ENCODE assay signal across 22 mouse cellular contexts in the genomic region with DNA sequence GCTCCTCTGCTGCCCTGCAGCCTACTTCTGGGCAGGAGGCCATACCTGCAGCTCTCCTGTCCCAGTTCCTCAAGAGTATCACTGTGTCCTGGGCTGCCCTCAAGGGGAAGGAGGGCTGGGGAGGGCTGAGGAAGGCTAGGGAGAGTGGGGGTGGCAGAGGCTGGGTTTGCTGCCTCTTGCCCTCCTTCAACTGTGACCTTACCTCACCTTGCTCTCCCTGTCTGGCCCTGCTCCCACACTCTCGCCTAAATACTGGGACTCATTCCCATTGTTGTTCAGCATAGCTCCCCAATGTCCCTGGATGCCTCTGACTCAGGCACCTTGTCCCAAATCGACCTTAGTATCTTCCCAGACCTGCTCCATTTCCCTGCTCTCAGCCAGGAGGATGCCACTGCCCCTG. TPM values are rescaled to one million over a fixed set of nuclear protein-coding genes. Genes with fewer than 3 reads are reported as not detected.
DNase-seq lines count a peak whose midpoint lies in the region; ATAC-seq and TF ChIP-seq lines count a peak whose summit lies in the region.
"Had no signal": no experiment of that assay in that cellular context is flagged by ENCODE, and none has a peak within 500 bp of the region (broad histone marks: within the 10 kb centered on the region; RNA-seq: fewer than 3 reads in every experiment).

No protein-coding gene starts in this region.

- no peak for ATAC-seq in intestine, embryonic 16.5 days
- ATAC-seq in intestine, postnatal 0 days, result no peak
- ATAC-seq in lung, postnatal 0 days, result no peak
- ATAC-seq: activated CD4-positive, CD25-positive, alpha-beta regulatory T cell, adult 4 months; forebrain, embryonic 15.5 days; hindbrain, embryonic 16.5 days had no signal

- no peak overlapping the region for H3K4me2 ChIP-seq in intestine, embryonic 16.5 days (ENCODE audit: low read depth, low read length)
- H3K4me2 ChIP-seq in intestine, postnatal 0 days (replicated peaks; ENCODE audit: low read depth), result no peak overlapping the region
- no peak overlapping the region for H3K4me2 ChIP-seq in lung, postnatal 0 days (replicated peaks; ENCODE audit: low read depth, low read length)
- H3K4me2 ChIP-seq: forebrain, embryonic 15.5 days; heart, embryonic 15.5 days; limb, embryonic 12.5 days; liver, embryonic 15.5 days had no signal

- 0 out of 2 replicates have a peak, but pooled peaks cover 6% of the 10 kb centered on the region for H3K4me1 ChIP-seq in intestine, embryonic 16.5 days (ENCODE audit: control insufficient read depth, insufficient read depth, low read length)
- H3K4me1 ChIP-seq in intestine, postnatal 0 days (replicated peaks; ENCODE audit: control insufficient read depth, insufficient read depth, low read length), result no peaks in the 10 kb centered on the region
- no peaks in the 10 kb centered on the region for H3K4me1 ChIP-seq in lung, postnatal 0 days (ENCODE audit: insufficient read depth, low read depth, low read length)
- H3K4me1 ChIP-seq: forebrain, embryonic 15.5 days; heart, embryonic 15.5 days; limb, embryonic 12.5 days had no signal

- H3K9me3 ChIP-seq in intestine, embryonic 16.5 days (ENCODE audit: control insufficient read depth, low read length), result no peaks in the 10 kb centered on the region
- H3K9me3 ChIP-seq in intestine, postnatal 0 days (ENCODE audit: control insufficient read depth), result no peaks in the 10 kb centered on the region
- H3K9me3 ChIP-seq in lung, postnatal 0 days (ENCODE audit: low read length), result no peaks in the 10 kb centered on the region
- H3K9me3 ChIP-seq: forebrain, embryonic 15.5 days; heart, embryonic 15.5 days; limb, embryonic 12.5 days; liver, embryonic 15.5 days had no signal

- no peak for TF ChIP-seq EP300 in lung, postnatal 0 days (IDR thresholded peaks at IDR 0.05)

- no peaks in the 10 kb centered on the region for H3K27me3 ChIP-seq in intestine, embryonic 16.5 days (replicated peaks; ENCODE audit: control insufficient read depth, insufficient read depth, low read length)
- H3K27me3 ChIP-seq in intestine, postnatal 0 days (replicated peaks; ENCODE audit: control insufficient read depth, insufficient read depth, low read length), result no peaks in the 10 kb centered on the region
- H3K27me3 ChIP-seq in lung, postnatal 0 days (replicated peaks; ENCODE audit: insufficient read depth, low read length), result no peaks in the 10 kb centered on the region
- H3K27me3 ChIP-seq: forebrain, embryonic 15.5 days; heart, embryonic 15.5 days; liver, embryonic 15.5 days had no signal

- no peaks in the 10 kb centered on the region for H3K36me3 ChIP-seq in intestine, embryonic 16.5 days (ENCODE audit: control insufficient read depth, insufficient read depth, low read length)
- H3K36me3 ChIP-seq in intestine, postnatal 0 days (ENCODE audit: control insufficient read depth, insufficient read depth), result no peaks in the 10 kb centered on the region
- H3K36me3 ChIP-seq in lung, postnatal 0 days (ENCODE audit: insufficient read depth, low read length), result no peaks in the 10 kb centered on the region
- H3K36me3 ChIP-seq: forebrain, embryonic 15.5 days; heart, embryonic 15.5 days; limb, embryonic 12.5 days; liver, embryonic 15.5 days had no signal

- no peak overlapping the region for H3K27ac ChIP-seq in intestine, embryonic 16.5 days (ENCODE audit: low read length)
- no peak overlapping the region for H3K27ac ChIP-seq in intestine, postnatal 0 days (ENCODE audit: low read depth, low read length)
- H3K27ac ChIP-seq in lung, postnatal 0 days (ENCODE audit: low read length), result no peak overlapping the region
- H3K27ac ChIP-seq: forebrain, embryonic 15.5 days; heart, embryonic 15.5 days; limb, embryonic 12.5 days; liver, embryonic 15.5 days had no signal

- H3K4me3 ChIP-seq in intestine, embryonic 16.5 days (ENCODE audit: low read length), result no peak overlapping the region
- no peak overlapping the region for H3K4me3 ChIP-seq in intestine, postnatal 0 days (ENCODE audit: low read depth, low read length)
- H3K4me3 ChIP-seq in lung, postnatal 0 days (ENCODE audit: low read depth, low read length), result no peak overlapping the region
- H3K4me3 ChIP-seq: forebrain, embryonic 15.5 days; heart, embryonic 15.5 days; limb, embryonic 12.5 days; liver, embryonic 15.5 days had no signal

- DNase-seq in adrenal gland, postnatal 10 days, result peak; percentile 66
- no peak for DNase-seq in adrenal gland, postnatal 4 days (ENCODE audit: low spot score in 2 of 2)
- DNase-seq in lung, postnatal 25 days (ENCODE audit: low spot score), result peak; percentile 53
- DNase-seq in lung, postnatal 0 days (ENCODE audit: low spot score), result no peak
- DNase-seq in heart, postnatal 4 days, result peak; percentile 54
- no peak for DNase-seq in retina, embryonic 14.5 days (ENCODE audit: low spot score)
- DNase-seq: cerebellum, postnatal 14 days; right cerebral cortex, postnatal 25 days; thymus, adult 2 months had no signal

- WGBS in intestine, embryonic 16.5 days, result 55% methylated on average over 2 of the region's 2 CpGs
- WGBS in intestine, postnatal 0 days, result 45% methylated on average over 2 of the region's 2 CpGs
- WGBS in lung, postnatal 0 days, result 30% methylated on average over 2 of the region's 2 CpGs

- no peak for TF ChIP-seq CTCF in intestine, postnatal 0 days (IDR thresholded peaks at IDR 0.05; ENCODE audit: low read depth)
- TF ChIP-seq CTCF in lung, postnatal 0 days (IDR thresholded peaks at IDR 0.05), result no peak

- peak overlapping the region; percentile 19; the same call in 1 of the 2 replicates for H3K9ac ChIP-seq in intestine, embryonic 16.5 days (ENCODE audit: low read depth, low read length)
- H3K9ac ChIP-seq in intestine, postnatal 0 days (ENCODE audit: low read depth, low read length), result no peak overlapping the region
- H3K9ac ChIP-seq in lung, postnatal 0 days (replicated peaks; ENCODE audit: low read depth), result no peak overlapping the region
- H3K9ac ChIP-seq: forebrain, embryonic 15.5 days; heart, embryonic 15.5 days; limb, embryonic 12.5 days; liver, embryonic 15.5 days had no signal

RNA-seq across cellular contexts. Expression of gene Ceacam16, which starts 3.1 kb away (rescaled TPM):
- under 1 TPM in 1 of 2 experiments, not detected in 1; 0.18 TPM for total RNA-seq in adrenal gland, postnatal 10 days (2021)
- total RNA-seq in adrenal gland, postnatal 4 days (2021), result under 1 TPM in 1 of 2 experiments, not detected in 1; 0.20 TPM
- polyA plus RNA-seq in intestine, embryonic 16.5 days (2015; fragmentation: Nextera tagmentation; extraction: Ambion mirVana), result not detected in 2 replicates
- polyA plus RNA-seq in intestine, postnatal 0 days (2015; fragmentation: Nextera tagmentation; extraction: Ambion mirVana), result not detected in 2 replicates
- polyA plus RNA-seq in lung, postnatal 0 days (2015; fragmentation: Nextera tagmentation; extraction: Ambion mirVana), result 0.13 and 0.18 TPM in 2 replicates
- under 1 TPM in 1 of 2 experiments, not detected in 1; 0.38 TPM for total RNA-seq in heart, postnatal 4 days (2021)
- total RNA-seq: gastrocnemius, adult 18-20 months; left cerebral cortex, adult 18-20 months; megakaryocyte progenitor cell, adult 5-6 weeks; midbrain, postnatal 0 days had no signal
- polyA plus RNA-seq: heart, embryonic 15.5 days; limb, embryonic 12.5 days; liver, embryonic 15.5 days; neural tube, embryonic 11.5 days had no signal

RNA-seq across cellular contexts. Expression of gene Gm19345, which starts 12.4 kb away (rescaled TPM):
- not detected for total RNA-seq in adrenal gland, postnatal 10 days (2021)
- not detected for total RNA-seq in adrenal gland, postnatal 4 days (2021)
- polyA plus RNA-seq in intestine, embryonic 16.5 days (2015; fragmentation: Nextera tagmentation; extraction: Ambion mirVana), result 0.13 and 0.27 TPM in 2 replicates
- 0.16 and 0.39 TPM in 2 replicates for polyA plus RNA-seq in intestine, postnatal 0 days (2015; fragmentation: Nextera tagmentation; extraction: Ambion mirVana)
- 0.12 and 0.24 TPM in 2 replicates for polyA plus RNA-seq in lung, postnatal 0 days (2015; fragmentation: Nextera tagmentation; extraction: Ambion mirVana)
- total RNA-seq in heart, postnatal 4 days (2021), result not detected
- total RNA-seq: gastrocnemius, adult 18-20 months; megakaryocyte progenitor cell, adult 5-6 weeks had no signal
- polyA plus RNA-seq: activated CD4-positive, CD25-positive, alpha-beta regulatory T cell, adult 4 months; heart, embryonic 15.5 days; liver, embryonic 15.5 days had no signal

RNA-seq across cellular contexts. Expression of gene Ceacam19, which starts 23.5 kb away (rescaled TPM):
- not detected for total RNA-seq in adrenal gland, postnatal 10 days (2021)
- not detected for total RNA-seq in adrenal gland, postnatal 4 days (2021)
- polyA plus RNA-seq in intestine, embryonic 16.5 days (2015; fragmentation: Nextera tagmentation; extraction: Ambion mirVana), result not detected in 2 replicates
- polyA plus RNA-seq in intestine, postnatal 0 days (2015; fragmentation: Nextera tagmentation; extraction: Ambion mirVana), result not detected in 2 replicates
- polyA plus RNA-seq in lung, postnatal 0 days (2015; fragmentation: Nextera tagmentation; extraction: Ambion mirVana), result 0.04 TPM in 1 of 2 replicates, not detected in the other
- not detected for total RNA-seq in heart, postnatal 4 days (2021)
- total RNA-seq: gastrocnemius, adult 18-20 months; left cerebral cortex, adult 18-20 months; megakaryocyte progenitor cell, adult 5-6 weeks had no signal
- polyA plus RNA-seq: activated CD4-positive, CD25-positive, alpha-beta regulatory T cell, adult 4 months; forebrain, embryonic 15.5 days; heart, embryonic 15.5 days; hindbrain, embryonic 16.5 days; limb, embryonic 12.5 days; liver, embryonic 15.5 days; midbrain, postnatal 0 days; neural tube, embryonic 11.5 days had no signal

RNA-seq across cellular contexts. Expression of gene Bcl3, which starts 41.7 kb away (rescaled TPM):
- 10 to 100 TPM; 15.4 to 16.6 TPM for total RNA-seq in adrenal gland, postnatal 10 days (2021)
- 10 to 100 TPM in 1 of 2 experiments, 1 to 10 TPM in 1; 9.6 to 11.5 TPM for total RNA-seq in adrenal gland, postnatal 4 days (2021)
- polyA plus RNA-seq in intestine, embryonic 16.5 days (2015; fragmentation: Nextera tagmentation; extraction: Ambion mirVana), result 15.5 and 15.6 TPM in 2 replicates
- 19.0 and 23.7 TPM in 2 replicates for polyA plus RNA-seq in intestine, postnatal 0 days (2015; fragmentation: Nextera tagmentation; extraction: Ambion mirVana)
- polyA plus RNA-seq in lung, postnatal 0 days (2015; fragmentation: Nextera tagmentation; extraction: Ambion mirVana), result 8.3 and 20.0 TPM in 2 replicates
- 1 to 10 TPM; 4.0 TPM for total RNA-seq in heart, postnatal 4 days (2021)

RNA-seq across cellular contexts. Expression of gene Pvr, which starts 56.7 kb away (rescaled TPM):
- total RNA-seq in adrenal gland, postnatal 10 days (2021), result 10 to 100 TPM; 20.9 to 24.9 TPM
- 10 to 100 TPM; 21.6 to 22.0 TPM for total RNA-seq in adrenal gland, postnatal 4 days (2021)
- 13.9 and 16.5 TPM in 2 replicates for polyA plus RNA-seq in intestine, embryonic 16.5 days (2015; fragmentation: Nextera tagmentation; extraction: Ambion mirVana)
- 8.9 and 10.7 TPM in 2 replicates for polyA plus RNA-seq in intestine, postnatal 0 days (2015; fragmentation: Nextera tagmentation; extraction: Ambion mirVana)
- 20.8 and 24.3 TPM in 2 replicates for polyA plus RNA-seq in lung, postnatal 0 days (2015; fragmentation: Nextera tagmentation; extraction: Ambion mirVana)
- total RNA-seq in heart, postnatal 4 days (2021), result 10 to 100 TPM; 25.7 to 28.3 TPM

Comparison
In these comparisons a context has a peak if more than half of its experiments do, and no peak if none do; other contexts are left out.
1. DNase-seq: peak in adrenal gland, postnatal 10 days (single experiment), lung, postnatal 25 days (single experiment) and heart, postnatal 4 days (single experiment); none in adrenal gland, postnatal 4 days (0 of 2), lung, postnatal 0 days (single experiment) and retina, embryonic 14.5 days (single experiment).